Mouse (Mus musculus) liver, postnatal 0 days (tissue): Measurements from ENCODE around the gene Rap1gds1.

ENCODE experiments used
- CTCF ChIP-seq: sonication (generic); IDR thresholded peaks from 2 replicates; pipeline ENCODE4 v1.5.1; 2016; ENCODE audit warnings: antibody characterized with exemption, low read depth
- EP300 ChIP-seq: IDR thresholded peaks from 2 replicates; pipeline ENCODE4 v1.6.1; 2016; ENCODE audit warnings: antibody characterized with exemption, low read depth, mild to moderate bottlenecking

DNA sequence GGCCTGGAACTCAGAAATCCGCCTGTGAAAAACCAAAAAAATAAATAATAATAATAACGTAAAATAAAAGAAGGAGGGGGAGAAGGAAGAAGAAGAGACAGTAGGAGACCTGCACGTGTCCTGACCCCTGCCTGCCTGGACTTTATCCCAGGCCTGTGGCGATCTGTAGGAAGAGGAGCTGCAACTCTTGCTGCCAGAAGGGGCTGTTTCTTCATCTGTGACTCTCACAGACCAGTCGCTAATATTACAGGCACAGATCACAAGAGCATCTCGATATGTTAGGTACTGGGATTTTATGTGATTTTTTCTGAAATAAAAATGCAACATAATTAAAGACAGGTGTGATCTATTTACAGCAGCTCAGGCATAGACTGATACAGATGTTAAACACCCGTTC, 1.1 kb upstream of the Rap1gds1 start:
- TF ChIP-seq CTCF (no peak), EP300 (no peak)
